Mouse (Mus musculus) ES-E14 (cell line): ENCODE measurements around the gene Gucy1b1. TPM values are rescaled to one million over a fixed set of nuclear protein-coding genes. Genes with fewer than 3 reads are reported as not detected.

Experiments used
- DNase-seq: peaks from one replicate; pipeline ENCODE4 v3.0.0-alpha.2; 2013; ENCODE audit warnings: low read depth, low spot score
- H3K27ac ChIP-seq: 2 replicates; pipeline ENCODE4 v1.5.1; 2012; ENCODE audit warnings: low read depth, mild to moderate bottlenecking, low read length, moderate library complexity, mixed read lengths; ENCODE audit not compliant: poor library complexity, insufficient read depth, severe bottlenecking
- H3K36me3 ChIP-seq: 2 replicates; pipeline ENCODE4 v1.6.1; 2012; ENCODE audit warnings: mild to moderate bottlenecking, low read length, moderate library complexity, mixed read lengths; ENCODE audit not compliant: control insufficient read depth, poor library complexity, insufficient read depth, severe bottlenecking
- H3K4me1 ChIP-seq, 2 experiments: fragments of 150-350 bp in 1 of 2; sonication (generic) in 1 of 2; 2 replicates each; pipeline ENCODE4 v1.6.1; 2012; ENCODE audit warnings: low read length in 2 of 2, mild to moderate bottlenecking in 1 of 2, mixed read lengths in 1 of 2; ENCODE audit not compliant: control insufficient read depth in 2 of 2, insufficient read depth in 2 of 2, poor library complexity in 1 of 2
- H3K4me3 ChIP-seq, 2 experiments: fragments of 150-350 bp in 1 of 2; sonication (generic) in 1 of 2; 2 replicates each; pipeline ENCODE4 v1.5.1; 2012; ENCODE audit warnings: low read length in 2 of 2, low read depth in 1 of 2, mild to moderate bottlenecking in 1 of 2, mixed read lengths in 1 of 2; ENCODE audit not compliant: insufficient read depth in 1 of 2, poor library complexity in 1 of 2, severe bottlenecking in 1 of 2
- H3K9ac ChIP-seq: 2 replicates; pipeline ENCODE4 v1.6.1; 2012; ENCODE audit warnings: low read depth, mild to moderate bottlenecking, low read length, mixed read lengths; ENCODE audit not compliant: poor library complexity, insufficient read depth, severe bottlenecking
- H3K9me3 ChIP-seq: fragments of 150-350 bp; sonication (generic); 2 replicates; pipeline ENCODE4 v1.6.1; 2012; ENCODE audit warnings: low read depth, mild to moderate bottlenecking, low read length; ENCODE audit not compliant: control insufficient read depth, insufficient read depth
- CHD2 ChIP-seq: IDR thresholded peaks from 2 replicates; pipeline ENCODE4 v1.6.1; 2014; ENCODE audit warnings: mild to moderate bottlenecking, low read depth, low read length, inconsistent platforms
- HCFC1 ChIP-seq: IDR thresholded peaks from 2 replicates; pipeline ENCODE4 v1.6.1; 2012; ENCODE audit warnings: low read length, inconsistent platforms, borderline replicate concordance; ENCODE audit not compliant: insufficient read depth
- MAFK ChIP-seq: IDR thresholded peaks from 2 replicates; pipeline ENCODE4 v1.6.1; 2014; ENCODE audit warnings: mild to moderate bottlenecking, low read depth, low read length, inconsistent platforms; ENCODE audit not compliant: insufficient read depth
- ZC3H11A ChIP-seq: IDR thresholded peaks from 2 replicates; pipeline ENCODE4 v1.6.1; 2012; ENCODE audit warnings: low read depth, mild to moderate bottlenecking, inconsistent platforms, low read length, borderline replicate concordance
- ZNF384 ChIP-seq: IDR thresholded peaks from 2 replicates; pipeline ENCODE4 v1.6.1; 2012; ENCODE audit warnings: low read depth, low read length, inconsistent platforms
- in situ Hi-C, 2 experiments: fragments of 600-800 bp; cut with MboI; formaldehyde crosslinking; loops; one replicate each; pipeline ENCODE4 v1.15.1; 2025; ENCODE audit warnings: low sequenced_read_pairs in 2 of 2, inconsistent platforms in 1 of 2; ENCODE audit not compliant: unreplicated experiment in 2 of 2
- total RNA-seq: library from RNA; depleted of rRNA; stranded (reverse); fragments of 300-350 nt; gene quantifications from 2 replicates; pipeline ENCODE4 v1.2.3, GENCODE M21; 2012

Gene Gucy1b1
- total RNA-seq, 1 experiment, result 0.49 TPM

- TF ChIP-seq HCFC1, result no peak
- no peak for TF ChIP-seq ZNF384
- no peak for TF ChIP-seq MAFK
- TF ChIP-seq CHD2, result no peak
- no peak for TF ChIP-seq ZC3H11A
- in situ Hi-C loops, result no loop called here
- H3K9ac ChIP-seq, result no peak overlapping the region
- no peak overlapping the region for H3K4me3 ChIP-seq
- no peaks in the 10 kb centered on the region for H3K4me1 ChIP-seq
- no peak overlapping the region for H3K27ac ChIP-seq
- no peak for DNase-seq
- no peaks in the 10 kb centered on the region for H3K36me3 ChIP-seq
- H3K9me3 ChIP-seq, result no peaks in the 10 kb centered on the region
Measured at GRCm38 (mm10) chr3:82104229-82104628, 29.7 kb upstream of the Gucy1b1 start.

- in situ Hi-C loops, result no loop called here
- TF ChIP-seq CHD2 (no peak), ZC3H11A (no peak), HCFC1 (no peak), MAFK (no peak), ZNF384 (no peak)
- no peaks in the 10 kb centered on the region for H3K36me3 ChIP-seq
- no peak overlapping the region for H3K27ac ChIP-seq
- H3K4me1 ChIP-seq, result no peaks in the 10 kb centered on the region
- H3K9ac ChIP-seq, result no peak overlapping the region
- no peak overlapping the region for H3K4me3 ChIP-seq
- DNase-seq, result no peak
- H3K9me3 ChIP-seq, result no peaks in the 10 kb centered on the region
Measured at GRCm38 (mm10) chr3:82099127-82099526, 24.6 kb upstream of the Gucy1b1 start.

- H3K36me3 ChIP-seq, result no peaks in the 10 kb centered on the region
- no peak for TF ChIP-seq HCFC1
- no peak for TF ChIP-seq ZC3H11A
- TF ChIP-seq ZNF384, result no peak
- TF ChIP-seq CHD2, result no peak
- no peak for TF ChIP-seq MAFK
- H3K27ac ChIP-seq, result no peak overlapping the region
- H3K9ac ChIP-seq, result no peak overlapping the region
- no peaks in the 10 kb centered on the region for H3K4me1 ChIP-seq
- no peak overlapping the region for H3K4me3 ChIP-seq
- in situ Hi-C loops, result no loop called here
- no peak for DNase-seq
- H3K9me3 ChIP-seq, result no peaks in the 10 kb centered on the region
Measured at GRCm38 (mm10) chr3:82096801-82097200, 22.3 kb upstream of the Gucy1b1 start.

GRCm38 (mm10) chr3:82073741-82074181 is 728 bp downstream of the Gucy1b1 start:
- no peak for DNase-seq
- Histone ChIP-seq H3K9ac (no peak overlapping the region), H3K4me3 (peak overlapping the region; percentile 52 to 62), H3K27ac (no peak overlapping the region), H3K4me1 (no peaks in the 10 kb centered on the region), H3K36me3 (no peaks in the 10 kb centered on the region), H3K9me3 (no peaks in the 10 kb centered on the region)
- in situ Hi-C loops, result loop anchor here in 1 of 2 experiments (25.0 kb wide), 1 partner anchor 264 kb away; no protein-coding TSS in a partner anchor
- TF ChIP-seq ZNF384, result no peak
- no peak for TF ChIP-seq MAFK
- TF ChIP-seq CHD2, result no peak
- TF ChIP-seq ZC3H11A, result no peak
- no peak for TF ChIP-seq HCFC1

- Histone ChIP-seq H3K9me3 (no peaks in the 10 kb centered on the region), H3K4me3 (no peak overlapping the region), H3K36me3 (no peaks in the 10 kb centered on the region), H3K27ac (no peak overlapping the region), H3K4me1 (no peaks in the 10 kb centered on the region), H3K9ac (no peak overlapping the region)
- in situ Hi-C loops, result loop anchor here in 1 of 2 experiments (25.0 kb wide), 1 partner anchor 269 kb away; no protein-coding TSS in a partner anchor
- TF ChIP-seq MAFK (no peak), ZNF384 (no peak), HCFC1 (no peak), CHD2 (no peak), ZC3H11A (no peak)
- DNase-seq, result no peak
Measured at GRCm38 (mm10) chr3:82067830-82068229, 6.7 kb downstream of the Gucy1b1 start.
